Mouse (Mus musculus): ENCODE data around the gene Ddx3y. TPM values are rescaled to one million over a fixed set of nuclear protein-coding genes. Genes with fewer than 3 reads are reported as not detected.

Ddx3y gene
- 16.3 and 17.5 TPM in 2 replicates for polyA plus RNA-seq (2016; fragmentation: Nextera tagmentation; extraction: Ambion mirVana)

GRCm38 (mm10) chrY:1286171-1286795 lies at the start of gene Ddx3y:
Ddx3y (minus strand) TSS chrY:1286629.
- H3K36me3 ChIP-seq (replicated peaks) = no peaks in the 10 kb centered on the region
- H3K9me3 ChIP-seq = no peaks in the 10 kb centered on the region
- H3K4me1 ChIP-seq = no peaks in the 10 kb centered on the region
- DNase-seq (ENCODE audit: low spot score) = peak; percentile 64
- H3K4me3 ChIP-seq = peak within 1 kb of the TSS; percentile 52
- peak within 1 kb of the TSS; percentile 57; the same call in 1 of the 2 replicates for H3K27ac ChIP-seq (replicated peaks)
- WGBS = 1% methylated on average over 31 of the region's 31 CpGs
- H3K27me3 ChIP-seq (replicated peaks; ENCODE audit: low read depth, poor library complexity, severe bottlenecking) = no peaks in the 10 kb centered on the region

- Histone ChIP-seq H3K4me3 (no peak overlapping the region), H3K9me3 (no peaks in the 10 kb centered on the region)
- DNase-seq (ENCODE audit: low spot score) = no peak
Observed at GRCm38 (mm10) chrY:1293708-1294107, 7.3 kb upstream of the Ddx3y start.

GRCm38 (mm10) chrY:1285735-1286134 lies 694 bp downstream of the Ddx3y start:
- Histone ChIP-seq H3K27me3 (replicated peaks; ENCODE audit: low read depth, poor library complexity, severe bottlenecking) (no peaks in the 10 kb centered on the region), H3K9me3 (no peaks in the 10 kb centered on the region), H3K36me3 (replicated peaks) (no peaks in the 10 kb centered on the region), H3K4me1 (no peaks in the 10 kb centered on the region), H3K27ac (replicated peaks) (peak overlapping the region; percentile 57; the same call in 1 of the 2 replicates), H3K4me3 (peak overlapping the region; percentile 52)
- peak; percentile 8 for DNase-seq (ENCODE audit: low spot score)
- WGBS = 2% methylated on average over 12 of the region's 12 CpGs

More at GRCm38 (mm10) chrY:1293708-1294107, 7.3 kb upstream of the Ddx3y start:
- Histone ChIP-seq H3K27ac (replicated peaks) (no peak overlapping the region), H3K4me1 (no peaks in the 10 kb centered on the region), H3K36me3 (replicated peaks) (no peaks in the 10 kb centered on the region), H3K27me3 (replicated peaks; ENCODE audit: low read depth, poor library complexity, severe bottlenecking) (no peaks in the 10 kb centered on the region)

GRCm38 (mm10) chrY:1246117-1246516 lies 40.3 kb downstream of the Ddx3y start:
- Histone ChIP-seq H3K27me3 (replicated peaks; ENCODE audit: low read depth, poor library complexity, severe bottlenecking) (no peaks in the 10 kb centered on the region), H3K36me3 (replicated peaks) (no peaks in the 10 kb centered on the region), H3K4me1 (no peaks in the 10 kb centered on the region), H3K27ac (replicated peaks) (no peak overlapping the region), H3K4me3 (peak overlapping the region; percentile 54; the same call in 1 of the 2 replicates), H3K9me3 (no peaks in the 10 kb centered on the region)
- WGBS = 67% methylated on average over 6 of the region's 6 CpGs
- DNase-seq (ENCODE audit: low spot score) = no peak

GRCm38 (mm10) chrY:1245426-1245863 lies 41.0 kb downstream of the Ddx3y start, which contains the start of gene Uty:
Uty (minus strand) TSS chrY:1245759.
- WGBS = under 1% methylated on average over 21 of the region's 21 CpGs
- peak; percentile 51 for DNase-seq (ENCODE audit: low spot score)
- Histone ChIP-seq H3K9me3 (no peaks in the 10 kb centered on the region), H3K36me3 (replicated peaks) (no peaks in the 10 kb centered on the region), H3K4me3 (peak within 1 kb of the TSS; percentile 54), H3K27ac (replicated peaks) (peak within 1 kb of the TSS; percentile 83), H3K4me1 (no peaks in the 10 kb centered on the region), H3K27me3 (replicated peaks; ENCODE audit: low read depth, poor library complexity, severe bottlenecking) (no peaks in the 10 kb centered on the region)

GRCm38 (mm10) chrY:1244940-1245339 lies 41.5 kb downstream of the Ddx3y start:
- H3K36me3 ChIP-seq (replicated peaks) = no peaks in the 10 kb centered on the region
- H3K27me3 ChIP-seq (replicated peaks; ENCODE audit: low read depth, poor library complexity, severe bottlenecking) = no peaks in the 10 kb centered on the region
- H3K4me3 ChIP-seq = peak overlapping the region; percentile 54
- no peaks in the 10 kb centered on the region for H3K4me1 ChIP-seq
- H3K9me3 ChIP-seq = no peaks in the 10 kb centered on the region
- peak overlapping the region; percentile 83 for H3K27ac ChIP-seq (replicated peaks)
- DNase-seq (ENCODE audit: low spot score) = no peak
- under 1% methylated on average over 9 of the region's 9 CpGs for WGBS

- H3K9me3 ChIP-seq = no peaks in the 10 kb centered on the region
- DNase-seq (ENCODE audit: low spot score) = no peak
- H3K4me3 ChIP-seq = peak overlapping the region; percentile 54
- no peaks in the 10 kb centered on the region for H3K27me3 ChIP-seq (replicated peaks; ENCODE audit: low read depth, poor library complexity, severe bottlenecking)
- H3K4me1 ChIP-seq = no peaks in the 10 kb centered on the region
- peak overlapping the region; percentile 83; the same call in 1 of the 2 replicates for H3K27ac ChIP-seq (replicated peaks)
- no peaks in the 10 kb centered on the region for H3K36me3 ChIP-seq (replicated peaks)
- WGBS = 62% methylated on average over 5 of the region's 5 CpGs
Observed at GRCm38 (mm10) chrY:1244421-1244820, 42.0 kb downstream of the Ddx3y start.

- no peak for DNase-seq (ENCODE audit: low spot score)
- Histone ChIP-seq H3K4me1 (no peaks in the 10 kb centered on the region), H3K27me3 (replicated peaks; ENCODE audit: low read depth, poor library complexity, severe bottlenecking) (no peaks in the 10 kb centered on the region), H3K27ac (replicated peaks) (no peak overlapping the region), H3K36me3 (replicated peaks) (no peaks in the 10 kb centered on the region), H3K4me3 (no peak overlapping the region), H3K9me3 (no peaks in the 10 kb centered on the region)
- 83% methylated on average over 7 of the region's 7 CpGs for WGBS
Observed at GRCm38 (mm10) chrY:1220001-1220400, 66.4 kb downstream of the Ddx3y start.

Other genes with a start within 250 kb of the Ddx3y start
- 12.8 and 16.4 TPM in 2 replicates for gene Uty, start 40.9 kb downstream of the Ddx3y start, polyA plus RNA-seq (2016; fragmentation: Nextera tagmentation; extraction: Ambion mirVana)
- not detected in 2 replicates for gene Usp9y, start 173.2 kb upstream of the Ddx3y start, polyA plus RNA-seq (2016; fragmentation: Nextera tagmentation; extraction: Ambion mirVana)